Mouse (Mus musculus) embryo, embryonic 10.5 days (tissue): ENCODE measurements at regions not wholly inside any gene's neighbourhood (a gene's known extent, or its start where the extent isn't known, plus 50 kb on each side); places are given as distances from the start of the nearest gene placed in this dataset.

Experiments
- DNase-seq: peaks from one replicate; pipeline ENCODE4 v3.0.0-alpha.2; 2015; ENCODE audit warnings: low spot score

- DNase-seq: peak; percentile 65
Measured at GRCm38 (mm10) chr5:132923365-132923764, 380.2 kb upstream of the Auts2 start.

DNA sequence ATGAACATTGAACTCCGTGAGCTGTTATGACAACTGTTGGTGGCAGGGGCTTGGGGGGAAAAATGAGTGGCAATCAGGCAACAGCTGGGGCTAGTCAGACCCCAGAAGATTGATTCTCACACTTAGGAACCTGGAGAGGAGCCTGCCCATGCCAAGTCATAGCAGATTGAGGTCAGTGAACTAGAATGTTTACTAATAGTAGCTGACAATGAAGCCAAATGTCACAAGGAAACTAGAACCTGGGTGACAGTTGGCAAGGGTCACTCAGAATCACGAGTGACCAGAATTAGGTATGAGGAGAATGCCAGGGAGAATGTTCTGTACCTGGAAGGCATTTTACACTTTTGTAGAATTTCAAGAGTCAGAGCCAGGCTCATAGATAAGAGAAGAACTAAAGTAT, 365.9 kb upstream of the Auts2 start:
- DNase-seq: no peak

- no peak for DNase-seq
Measured at GRCm38 (mm10) chr5:132908220-132908619, 365.1 kb upstream of the Auts2 start.

GRCm38 (mm10) chr5:132892591-132892990, 349.4 kb upstream of the Auts2 start:
- DNase-seq: no peak

GRCm38 (mm10) chr5:132884130-132884529, 341.0 kb upstream of the Auts2 start:
- no peak for DNase-seq

- no peak for DNase-seq
Measured at GRCm38 (mm10) chr5:132882291-132882690, 339.1 kb upstream of the Auts2 start.

DNA sequence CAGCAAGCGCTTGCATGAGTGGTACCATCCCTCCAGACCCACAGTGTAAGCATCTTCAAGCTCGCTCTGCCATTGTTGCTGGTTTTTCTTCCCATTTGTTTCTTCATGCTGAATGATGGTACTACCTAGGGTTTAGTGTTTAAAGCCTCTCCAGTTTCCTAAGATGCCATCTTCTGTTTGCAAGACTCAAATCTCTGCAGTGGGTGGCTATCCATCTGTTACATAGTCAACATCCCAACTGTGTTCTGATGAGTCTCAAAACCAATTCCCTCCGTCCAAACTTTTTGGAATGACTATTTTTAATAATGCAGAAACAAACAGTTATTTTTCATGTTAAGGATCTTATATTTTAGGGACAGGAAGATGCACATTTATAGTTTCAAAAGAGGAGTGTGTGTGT, 338.0 kb upstream of the Auts2 start:
- DNase-seq: no peak

DNA sequence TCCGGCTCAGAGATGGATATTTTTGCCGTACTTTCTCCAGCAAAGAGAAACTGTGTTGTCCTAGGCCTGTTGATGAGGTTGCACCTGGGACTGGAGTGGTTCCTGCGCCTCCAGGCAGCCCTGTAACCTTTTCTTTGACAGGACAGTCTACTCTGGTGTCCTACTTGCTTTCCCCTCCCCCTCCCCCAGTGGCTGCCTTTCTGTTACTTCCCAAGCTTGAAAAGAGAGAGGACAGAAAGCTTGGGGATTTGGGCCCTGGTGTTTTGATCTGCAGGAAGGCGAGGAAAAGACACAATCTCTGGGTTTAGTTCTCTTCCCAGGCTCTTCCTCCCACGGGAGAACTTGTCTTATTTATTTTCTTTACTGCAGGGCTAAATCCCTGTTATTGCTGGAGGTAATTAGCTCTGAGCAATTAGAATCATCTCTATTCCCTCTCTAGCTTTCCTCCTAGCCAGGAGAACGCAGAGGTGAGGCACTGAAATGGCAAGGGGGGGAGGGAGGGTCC, 333.2 kb upstream of the Auts2 start:
- peak; percentile 49 for DNase-seq

- no peak for DNase-seq
Measured at GRCm38 (mm10) chr5:132858846-132859510, 315.8 kb upstream of the Auts2 start.

DNA sequence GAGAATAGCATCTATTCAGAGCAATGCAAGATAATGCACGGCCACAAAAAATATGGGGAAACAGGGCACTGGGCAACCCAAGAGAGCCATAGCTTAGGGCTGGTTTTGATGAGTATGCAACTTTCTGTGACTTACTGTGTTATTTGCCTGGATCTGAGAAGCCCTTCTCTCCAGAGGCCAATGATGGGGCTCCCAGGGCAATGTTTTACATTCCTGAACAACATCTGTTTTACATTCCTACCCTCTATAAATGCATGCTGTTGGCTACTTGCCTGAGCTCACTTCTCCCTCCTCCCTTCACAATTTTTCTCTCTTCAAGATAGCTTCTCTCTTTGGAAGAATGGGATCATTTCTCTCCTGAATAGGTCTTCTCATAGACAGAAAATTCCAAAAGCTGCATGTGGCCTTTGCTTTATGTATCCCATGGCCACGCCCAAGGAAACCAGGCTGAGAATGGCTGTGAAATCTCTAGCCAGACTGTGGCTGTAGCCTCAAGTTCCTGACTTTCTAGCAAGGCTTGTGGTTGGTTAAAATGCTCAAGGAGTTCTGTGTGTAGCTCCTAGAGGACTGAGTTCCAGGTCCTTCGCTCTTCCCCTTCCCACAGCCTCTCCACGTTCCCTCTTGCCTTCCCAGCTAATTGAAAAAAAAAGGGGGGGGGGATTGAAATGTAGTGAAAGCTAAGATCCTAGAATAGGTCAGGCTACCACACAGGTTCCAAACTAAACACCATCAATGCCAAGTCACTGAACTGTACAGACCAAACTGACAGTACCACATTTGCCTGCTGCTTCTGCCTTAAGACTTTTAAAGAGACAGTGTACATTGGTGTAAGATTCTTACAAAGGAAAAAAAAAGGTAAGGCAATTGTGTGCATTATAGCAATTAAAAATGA, 312.7 kb upstream of the Auts2 start:
- peak; percentile 64 for DNase-seq

GRCm38 (mm10) chr5:132850770-132851169, 307.6 kb upstream of the Auts2 start:
- DNase-seq: no peak

- DNase-seq: no peak
Measured at GRCm38 (mm10) chr5:132848086-132848485, 304.9 kb upstream of the Auts2 start.

- DNase-seq: no peak
Measured at GRCm38 (mm10) chr5:132843284-132843683, 300.1 kb upstream of the Auts2 start.

DNA sequence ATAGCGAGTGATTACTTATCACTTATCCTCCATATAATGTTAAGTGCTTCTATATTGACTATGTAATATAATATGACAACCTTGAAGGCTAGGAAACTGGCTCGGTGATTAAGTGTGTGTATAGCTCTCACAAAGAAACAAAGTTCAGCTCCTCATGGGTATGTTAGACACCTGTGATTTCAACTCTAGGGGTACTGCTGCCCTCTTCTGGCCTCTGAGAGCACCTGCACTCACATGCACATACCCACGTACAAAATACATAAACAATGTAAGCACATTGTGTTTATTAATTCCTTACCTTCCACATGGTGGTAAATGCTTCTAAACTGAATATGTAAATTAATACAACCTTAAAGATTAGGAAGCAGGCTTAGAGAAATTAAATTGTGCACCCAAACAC, 298.6 kb upstream of the Auts2 start:
- DNase-seq: no peak

GRCm38 (mm10) chr5:132837420-132837819, 294.3 kb upstream of the Auts2 start:
- DNase-seq: no peak

GRCm38 (mm10) chr5:132828993-132829392, 285.8 kb upstream of the Auts2 start:
- DNase-seq: no peak

DNA sequence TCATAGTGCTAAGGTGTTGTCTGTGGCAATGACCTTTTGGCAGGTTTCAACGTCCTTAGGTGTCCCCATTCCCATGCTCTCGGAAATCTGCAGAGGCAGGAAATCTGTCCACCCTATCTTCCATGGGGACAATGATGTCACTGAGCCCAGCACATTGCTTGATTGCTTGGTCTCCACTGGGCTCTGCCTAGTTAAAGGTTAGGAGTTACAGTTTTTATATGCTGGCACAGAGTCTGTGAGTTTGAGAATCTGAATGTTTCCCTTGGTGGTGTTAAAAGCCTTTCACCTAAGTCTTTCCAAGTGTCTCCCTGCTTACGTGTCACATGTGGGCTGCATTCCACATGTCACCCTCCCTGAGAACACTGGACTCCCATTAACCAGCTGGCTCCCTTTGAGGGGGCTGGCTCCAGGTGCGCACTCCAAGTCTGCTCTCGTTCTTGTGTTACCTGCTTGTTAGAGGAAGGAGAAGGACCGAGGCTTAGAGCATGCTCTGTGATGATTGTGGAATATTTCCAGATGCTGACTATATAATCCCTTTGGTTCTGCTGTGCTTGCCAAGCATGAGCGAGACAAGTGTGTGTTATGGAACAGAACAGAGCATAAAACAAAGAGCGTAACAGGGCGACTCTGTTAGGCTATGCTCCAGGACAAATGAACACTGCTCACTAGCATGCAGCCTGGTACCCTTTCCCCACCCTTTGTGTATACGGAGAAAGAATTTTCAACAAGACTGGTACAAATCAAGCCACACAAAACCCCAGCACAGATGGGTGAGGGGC, 284.6 kb upstream of the Auts2 start:
- no peak for DNase-seq

GRCm38 (mm10) chr5:132826009-132826408, 282.9 kb upstream of the Auts2 start:
- DNase-seq: no peak

GRCm38 (mm10) chr5:132817665-132818064, 274.5 kb upstream of the Auts2 start:
- DNase-seq: no peak

GRCm38 (mm10) chr5:132809181-132809580, 266.0 kb upstream of the Auts2 start:
- no peak for DNase-seq

DNA sequence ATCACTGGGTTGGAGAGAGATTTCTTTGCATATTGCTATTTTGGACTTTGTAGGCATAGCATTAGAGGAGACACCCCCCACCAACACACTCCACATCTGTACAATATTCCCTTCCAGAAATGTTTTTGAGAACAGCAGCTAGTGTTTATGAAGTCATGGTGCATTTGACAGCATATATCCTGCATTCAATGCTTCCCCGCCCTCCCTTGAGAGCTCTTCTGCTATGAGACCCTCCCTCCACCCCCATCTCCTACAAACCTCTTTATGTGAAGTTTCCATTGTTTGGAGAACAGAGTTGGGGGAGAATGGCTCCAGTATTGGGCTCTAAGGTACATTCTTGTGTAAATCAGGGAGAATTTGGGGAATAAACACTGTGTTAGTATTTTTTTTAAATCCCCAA, 252.9 kb upstream of the Auts2 start:
- DNase-seq: no peak

DNA sequence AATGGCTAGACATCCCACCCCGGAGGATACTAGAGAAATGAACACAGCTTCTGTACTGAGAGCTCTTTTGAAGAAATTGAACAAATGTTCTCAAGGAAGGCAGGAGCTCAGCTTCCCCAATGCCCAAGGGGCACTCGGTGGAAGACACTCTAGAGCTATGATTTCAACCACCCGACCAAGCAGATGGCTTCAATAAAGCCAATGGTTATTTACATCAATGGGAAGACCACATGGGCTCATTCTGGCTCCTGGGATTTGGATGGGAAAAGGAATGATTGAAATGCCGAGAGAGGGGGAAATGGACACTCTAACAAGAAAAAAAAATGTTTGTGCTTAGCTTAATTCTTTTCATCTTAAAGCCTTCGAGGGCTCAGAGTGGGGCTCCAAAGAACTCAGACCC, 249.3 kb upstream of the Auts2 start:
- DNase-seq: peak; percentile 39
